In genomic region chr13:78348830-78349229, GRCm38 (mm10) we compare ENCODE assay signal across 19 mouse cellular contexts.
"Had no signal": no experiment of that assay in that cellular context is flagged by ENCODE, and none has a peak within 500 bp of the region (broad histone marks: within the 10 kb centered on the region; RNA-seq: fewer than 3 reads in every experiment).

No protein-coding gene starts in this region.

- H3K9me3 ChIP-seq: liver, embryonic 13.5 days; liver, embryonic 15.5 days; midbrain, embryonic 13.5 days; midbrain, embryonic 15.5 days; neural tube, embryonic 13.5 days; neural tube, embryonic 15.5 days had no signal

- H3K36me3 ChIP-seq: liver, embryonic 13.5 days; liver, embryonic 15.5 days; midbrain, embryonic 13.5 days; midbrain, embryonic 15.5 days; neural tube, embryonic 13.5 days; neural tube, embryonic 15.5 days had no signal

- H3K9ac ChIP-seq: liver, embryonic 13.5 days; liver, embryonic 15.5 days; liver, postnatal 0 days; lung, embryonic 14.5 days; midbrain, embryonic 13.5 days; midbrain, embryonic 15.5 days; neural tube, embryonic 13.5 days; neural tube, embryonic 15.5 days had no signal

- H3K27me3 ChIP-seq: liver, embryonic 13.5 days; liver, embryonic 15.5 days; midbrain, embryonic 13.5 days; midbrain, embryonic 15.5 days; neural tube, embryonic 13.5 days; neural tube, embryonic 15.5 days had no signal

- H3K4me2 ChIP-seq: liver, embryonic 11.5 days; liver, embryonic 13.5 days; liver, embryonic 15.5 days; lung, embryonic 14.5 days; midbrain, embryonic 11.5 days; midbrain, embryonic 13.5 days; midbrain, embryonic 15.5 days; neural tube, embryonic 13.5 days; neural tube, embryonic 15.5 days had no signal

- H3K4me1 ChIP-seq: liver, embryonic 13.5 days; liver, embryonic 15.5 days; midbrain, embryonic 13.5 days; midbrain, embryonic 15.5 days; neural tube, embryonic 13.5 days; neural tube, embryonic 15.5 days had no signal

- ATAC-seq: liver, postnatal 0 days; midbrain, embryonic 13.5 days; midbrain, embryonic 15.5 days had no signal

- H3K27ac ChIP-seq: liver, embryonic 13.5 days; liver, embryonic 15.5 days; midbrain, embryonic 13.5 days; midbrain, embryonic 15.5 days; neural tube, embryonic 13.5 days; neural tube, embryonic 15.5 days had no signal

- DNase-seq: liver, embryonic 13.5 days; liver, postnatal 0 days; lung, embryonic 14.5 days; lung, postnatal 4 days; retina, postnatal 1 day; right cerebral cortex, adult 18-20 months; right cerebral cortex, postnatal 25 days; right cerebral cortex, postnatal 4 days; spleen, adult 18-20 months; thymus, adult 18-20 months; thymus, postnatal 14 days; thymus, postnatal 36 days had no signal

- H3K4me3 ChIP-seq: liver, embryonic 13.5 days; liver, embryonic 15.5 days; midbrain, embryonic 13.5 days; midbrain, embryonic 15.5 days; neural tube, embryonic 13.5 days; neural tube, embryonic 15.5 days had no signal
